8 mouse cellular contexts compared by ENCODE assay signal in the genomic region with DNA sequence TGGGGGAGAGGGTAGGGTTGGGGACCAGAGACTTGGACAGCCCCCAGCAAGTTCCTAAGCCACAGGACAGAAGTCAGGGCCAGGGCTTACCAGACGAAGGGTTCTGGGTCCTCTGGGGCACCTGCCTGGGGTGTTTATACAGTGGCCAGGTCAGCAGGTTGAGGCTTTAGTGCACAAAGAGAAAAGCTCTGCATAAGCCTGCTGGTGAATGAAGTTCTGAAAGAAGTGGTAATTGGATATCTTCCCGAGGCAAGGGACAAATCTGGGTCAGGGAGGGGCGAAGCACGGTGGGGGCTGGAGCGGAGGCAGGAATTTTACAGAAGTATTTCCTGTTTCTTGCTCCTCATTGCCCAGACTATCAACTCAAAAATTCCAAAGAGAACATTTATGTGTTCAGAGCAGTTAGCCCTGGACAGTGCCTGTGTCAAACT. TPM values are rescaled to one million over a fixed set of nuclear protein-coding genes. Genes with fewer than 3 reads are reported as not detected.
A peak's percentile ranks its signal among the peaks of the same experiment; 100 is the strongest.
DNase-seq lines count a peak whose midpoint lies in the region; ATAC-seq and TF ChIP-seq lines count a peak whose summit lies in the region.
"Had no signal": no experiment of that assay in that cellular context is flagged by ENCODE, and none has a peak within 500 bp of the region (broad histone marks: within the 10 kb centered on the region; RNA-seq: fewer than 3 reads in every experiment).

No protein-coding gene starts in this region.

- peak; percentile 54 for DNase-seq in heart, adult 8-10 months (ENCODE audit: low spot score)
- peak; percentile 86 for DNase-seq in kidney, postnatal 0 days (ENCODE audit: low spot score)
- peak; percentile 35 for DNase-seq in mesoderm, embryonic 11.5 days (ENCODE audit: low read depth, low spot score)
- DNase-seq in layer of hippocampus, adult 8-10 months (ENCODE audit: low spot score in 2 of 2), result no peak
- DNase-seq in hindbrain, postnatal 0 days (ENCODE audit: low spot score), result no peak
- no peak for DNase-seq in thymus, postnatal 10 days (ENCODE audit: low spot score in 2 of 2)

- no peak overlapping the region for H3K4me3 ChIP-seq in embryonic facial prominence, embryonic 12.5 days
- H3K4me3 ChIP-seq in kidney, postnatal 0 days (replicated peaks; ENCODE audit: low read depth, low read length), result no peak overlapping the region
- no peak overlapping the region for H3K4me3 ChIP-seq in hindbrain, postnatal 0 days (ENCODE audit: low read length)

- WGBS in embryonic facial prominence, embryonic 12.5 days, result 6% methylated on average over 5 of the region's 5 CpGs
- 6% methylated on average over 5 of the region's 5 CpGs for WGBS in kidney, postnatal 0 days
- WGBS in hindbrain, postnatal 0 days, result 38% methylated on average over 5 of the region's 5 CpGs

- 0 out of 2 replicates have a peak, but pooled peaks have one; percentile 26 for ATAC-seq in embryonic facial prominence, embryonic 12.5 days (ENCODE audit: insufficient number of reproducible peaks, insufficient read depth, low FRiP score, low TSS enrichment)
- ATAC-seq in kidney, postnatal 0 days (replicated peaks; ENCODE audit: low FRiP score, low read depth), result peak; percentile 52; the same call in 1 of the 2 replicates
- no peak for ATAC-seq in hindbrain, postnatal 0 days

- no peaks in the 10 kb centered on the region for H3K9me3 ChIP-seq in embryonic facial prominence, embryonic 12.5 days
- no peaks in the 10 kb centered on the region for H3K9me3 ChIP-seq in kidney, postnatal 0 days (replicated peaks; ENCODE audit: low read length)
- no peaks in the 10 kb centered on the region for H3K9me3 ChIP-seq in hindbrain, postnatal 0 days (ENCODE audit: low read length)

- no peaks in the 10 kb centered on the region for H3K27me3 ChIP-seq in embryonic facial prominence, embryonic 12.5 days
- H3K27me3 ChIP-seq in kidney, postnatal 0 days (ENCODE audit: insufficient read depth, low read length), result no peaks in the 10 kb centered on the region
- no peaks in the 10 kb centered on the region for H3K27me3 ChIP-seq in hindbrain, postnatal 0 days (ENCODE audit: insufficient read depth, low read length)

- no peak overlapping the region for H3K4me2 ChIP-seq in embryonic facial prominence, embryonic 12.5 days (replicated peaks)
- H3K4me2 ChIP-seq in kidney, postnatal 0 days (ENCODE audit: low read length), result no peak overlapping the region
- no peak overlapping the region for H3K4me2 ChIP-seq in hindbrain, postnatal 0 days (ENCODE audit: low read depth, low read length)

- peaks cover 13% of the 10 kb centered on the region for H3K4me1 ChIP-seq in embryonic facial prominence, embryonic 12.5 days
- H3K4me1 ChIP-seq in kidney, postnatal 0 days (replicated peaks; ENCODE audit: insufficient read depth, low read length), result peaks cover 14% of the 10 kb centered on the region
- H3K4me1 ChIP-seq in hindbrain, postnatal 0 days (ENCODE audit: insufficient read depth, low read length), result no peaks in the 10 kb centered on the region

- no peaks in the 10 kb centered on the region for H3K36me3 ChIP-seq in embryonic facial prominence, embryonic 12.5 days
- no peaks in the 10 kb centered on the region for H3K36me3 ChIP-seq in kidney, postnatal 0 days (ENCODE audit: insufficient read depth, low read length)
- H3K36me3 ChIP-seq in hindbrain, postnatal 0 days (ENCODE audit: insufficient read depth, low read length), result no peaks in the 10 kb centered on the region

- no peak for TF ChIP-seq CTCF in kidney, postnatal 0 days (IDR thresholded peaks at IDR 0.05; ENCODE audit: low read depth)
- TF ChIP-seq CTCF in hindbrain, postnatal 0 days (IDR thresholded peaks at IDR 0.05; ENCODE audit: low read depth), result no peak

- no peak overlapping the region for H3K9ac ChIP-seq in embryonic facial prominence, embryonic 12.5 days
- no peak overlapping the region for H3K9ac ChIP-seq in kidney, postnatal 0 days (ENCODE audit: low read depth, low read length)
- no peak overlapping the region for H3K9ac ChIP-seq in hindbrain, postnatal 0 days (replicated peaks; ENCODE audit: low read length)

- peak overlapping the region; percentile 42; the same call in 1 of the 2 replicates for H3K27ac ChIP-seq in embryonic facial prominence, embryonic 12.5 days
- H3K27ac ChIP-seq in kidney, postnatal 0 days, result peak overlapping the region; percentile 74; the same call in 1 of the 2 replicates
- H3K27ac ChIP-seq in hindbrain, postnatal 0 days, result no peak overlapping the region

RNA-seq across cellular contexts. Expression of gene Foxi1, which starts 38.4 kb away (rescaled TPM):
- polyA plus RNA-seq in embryonic facial prominence, embryonic 12.5 days (2016; fragmentation: Nextera tagmentation; extraction: Ambion mirVana), result 0.46 and 0.52 TPM in 2 replicates
- total RNA-seq in heart, adult 8-10 months (2022), result not detected
- 28.0 and 30.2 TPM in 2 replicates for polyA plus RNA-seq in kidney, postnatal 0 days (2015; fragmentation: Nextera tagmentation; extraction: Ambion mirVana)
- not detected for total RNA-seq in layer of hippocampus, adult 8-10 months (2022)
- not detected in 2 replicates for total RNA-seq in hindbrain, postnatal 0 days (2014; rRNA removed)
- polyA plus RNA-seq in hindbrain, postnatal 0 days (2015; fragmentation: Nextera tagmentation; extraction: Ambion mirVana), result not detected in 2 replicates
- total RNA-seq: neutrophil, adult 5-6 weeks had no signal

Comparison
In these comparisons a context has a peak if more than half of its experiments do, and no peak if none do; other contexts are left out.
1. DNase-seq: peak in heart, adult 8-10 months (single experiment), kidney, postnatal 0 days (single experiment) and mesoderm, embryonic 11.5 days (single experiment); none in layer of hippocampus, adult 8-10 months (0 of 2), hindbrain, postnatal 0 days (single experiment) and thymus, postnatal 10 days (0 of 2).